Mouse (Mus musculus): ENCODE results near the gene Lmtk3. TPM values are rescaled to one million over a fixed set of nuclear protein-coding genes. Genes with fewer than 3 reads are reported as not detected.

Lmtk3 gene
- polyA plus RNA-seq, 1 experiment from 2014 or later = 17.2 TPM

DNA sequence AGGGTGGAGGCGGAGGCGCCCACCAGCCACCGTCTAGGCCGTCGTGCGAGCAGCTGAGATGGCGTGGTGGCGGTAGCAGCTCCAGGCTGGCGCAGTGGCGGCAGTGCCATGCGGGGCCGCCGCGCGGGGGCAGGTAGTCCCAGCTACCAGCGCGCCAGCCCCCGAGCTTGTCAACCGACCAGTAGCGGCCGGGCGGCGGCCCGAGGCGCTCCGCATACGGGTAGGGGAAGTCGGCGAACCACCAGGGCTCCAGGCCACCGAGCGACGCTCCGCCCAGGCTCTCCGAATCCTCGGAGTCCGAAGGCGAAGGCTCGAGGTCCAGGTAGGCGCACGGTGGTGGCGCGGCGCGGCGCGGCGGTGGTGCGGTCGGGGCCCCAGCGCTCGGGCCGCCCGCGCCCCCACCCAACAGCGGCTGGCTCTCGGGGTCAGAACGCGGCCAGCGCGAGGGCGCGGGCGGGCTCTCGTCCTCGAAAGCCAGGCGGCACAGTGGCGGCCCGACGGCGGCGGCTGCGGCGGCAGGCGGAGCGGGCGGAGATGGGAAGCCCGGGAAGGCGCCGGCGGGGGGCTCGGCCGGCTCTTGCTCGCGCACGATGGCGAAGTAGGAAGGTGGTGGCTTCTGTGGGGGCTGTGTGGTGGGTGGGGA, 49.7 kb downstream of the Lmtk3 start:
- peaks cover 68% of the 10 kb centered on the region for H3K27me3 ChIP-seq
- H3K4me1 ChIP-seq (replicated peaks) = peaks cover 39% of the 10 kb centered on the region
- under 1% methylated on average over 80 of the region's 86 CpGs for WGBS
- H3K4me2 ChIP-seq = peak overlapping the region; percentile 50
- no peaks in the 10 kb centered on the region for H3K9me3 ChIP-seq
- no peak overlapping the region for H3K27ac ChIP-seq (replicated peaks)
- peak overlapping the region; percentile 35 for H3K4me3 ChIP-seq
- peaks cover 9% of the 10 kb centered on the region for H3K36me3 ChIP-seq
- ATAC-seq (ENCODE audit: low read depth) = no peak
- H3K9ac ChIP-seq = peak overlapping the region; percentile 57

DNA sequence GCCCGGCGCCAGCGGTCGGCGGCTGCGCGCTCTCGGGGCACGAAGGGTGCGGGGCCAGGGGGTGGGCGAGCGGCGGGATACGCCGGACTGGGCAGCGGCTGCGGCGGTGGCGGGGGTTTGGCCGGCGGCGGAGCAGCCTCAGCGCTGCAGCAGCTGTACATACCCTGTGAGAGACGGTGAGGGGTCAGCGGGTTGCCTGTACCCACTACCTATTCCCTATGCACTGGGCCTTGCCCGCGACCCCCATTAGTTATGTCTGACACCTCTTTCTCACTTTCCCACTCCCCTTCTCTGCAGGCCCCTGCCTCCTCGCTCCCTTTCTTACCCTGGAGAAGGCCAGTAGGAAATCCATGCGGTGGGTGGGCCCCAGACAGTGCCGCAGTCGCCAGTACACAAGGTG, 50.4 kb downstream of the Lmtk3 start:
- H3K4me2 ChIP-seq = peak overlapping the region; percentile 50
- peaks cover 72% of the 10 kb centered on the region for H3K27me3 ChIP-seq
- 3% methylated on average over 31 of the region's 31 CpGs for WGBS
- H3K27ac ChIP-seq (replicated peaks) = no peak overlapping the region
- peaks cover 39% of the 10 kb centered on the region for H3K4me1 ChIP-seq (replicated peaks)
- H3K36me3 ChIP-seq = peaks cover 3% of the 10 kb centered on the region; the same call in 1 of the 2 replicates
- no peaks in the 10 kb centered on the region for H3K9me3 ChIP-seq
- no peak for ATAC-seq (ENCODE audit: low read depth)
- peak overlapping the region; percentile 35 for H3K4me3 ChIP-seq
- H3K9ac ChIP-seq = peak overlapping the region; percentile 57

GRCm38 (mm10) chr7:45842950-45843744, 59.6 kb downstream of the Lmtk3 start:
- Histone ChIP-seq H3K36me3 (no peaks in the 10 kb centered on the region), H3K4me3 (no peak overlapping the region), H3K9ac (no peak overlapping the region), H3K4me2 (no peak overlapping the region), H3K9me3 (no peaks in the 10 kb centered on the region), H3K27me3 (peaks cover 50% of the 10 kb centered on the region), H3K4me1 (replicated peaks) (no peaks in the 10 kb centered on the region), H3K27ac (replicated peaks) (no peak overlapping the region)
- WGBS = 86% methylated on average over 10 of the region's 10 CpGs
- no peak for ATAC-seq (ENCODE audit: low read depth)

GRCm38 (mm10) chr7:45848447-45849027, 65.0 kb downstream of the Lmtk3 start:
- no peak for ATAC-seq (ENCODE audit: low read depth)
- H3K27me3 ChIP-seq = peaks cover 28% of the 10 kb centered on the region; the same call in 1 of the 2 replicates
- H3K4me2 ChIP-seq = no peak overlapping the region
- no peaks in the 10 kb centered on the region for H3K9me3 ChIP-seq
- 20% methylated on average over 6 of the region's 6 CpGs for WGBS
- no peaks in the 10 kb centered on the region for H3K36me3 ChIP-seq
- H3K4me3 ChIP-seq = no peak overlapping the region
- H3K9ac ChIP-seq = no peak overlapping the region
- no peak overlapping the region for H3K27ac ChIP-seq (replicated peaks)
- no peaks in the 10 kb centered on the region for H3K4me1 ChIP-seq (replicated peaks)

DNA sequence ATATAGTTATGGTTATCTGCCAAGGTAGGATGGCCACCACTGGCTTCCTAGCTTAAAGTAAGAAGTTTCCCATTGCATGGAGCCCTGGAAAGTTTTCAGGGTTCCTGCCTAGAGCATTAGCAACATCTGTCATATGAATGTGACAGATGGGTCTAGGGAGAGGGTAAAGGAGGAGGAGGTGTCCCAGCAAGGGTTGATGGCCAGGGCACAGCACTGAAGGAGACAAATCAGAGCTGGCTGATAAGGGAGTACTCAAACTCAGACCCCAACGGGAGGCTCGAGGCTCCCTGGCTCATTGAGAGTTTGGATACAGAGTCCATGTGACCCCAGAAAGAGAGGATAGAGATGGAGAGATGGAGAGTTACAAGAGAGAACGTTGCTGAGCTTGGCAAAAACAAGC, 67.1 kb downstream of the Lmtk3 start:
- Histone ChIP-seq H3K4me2 (no peak overlapping the region), H3K9me3 (no peaks in the 10 kb centered on the region), H3K4me3 (no peak overlapping the region), H3K9ac (no peak overlapping the region), H3K27me3 (peaks cover 25% of the 10 kb centered on the region), H3K36me3 (no peaks in the 10 kb centered on the region), H3K27ac (replicated peaks) (no peak overlapping the region), H3K4me1 (replicated peaks) (no peaks in the 10 kb centered on the region)
- no peak for ATAC-seq (ENCODE audit: low read depth)
- WGBS = 73% methylated on average over 3 of the region's 3 CpGs

DNA sequence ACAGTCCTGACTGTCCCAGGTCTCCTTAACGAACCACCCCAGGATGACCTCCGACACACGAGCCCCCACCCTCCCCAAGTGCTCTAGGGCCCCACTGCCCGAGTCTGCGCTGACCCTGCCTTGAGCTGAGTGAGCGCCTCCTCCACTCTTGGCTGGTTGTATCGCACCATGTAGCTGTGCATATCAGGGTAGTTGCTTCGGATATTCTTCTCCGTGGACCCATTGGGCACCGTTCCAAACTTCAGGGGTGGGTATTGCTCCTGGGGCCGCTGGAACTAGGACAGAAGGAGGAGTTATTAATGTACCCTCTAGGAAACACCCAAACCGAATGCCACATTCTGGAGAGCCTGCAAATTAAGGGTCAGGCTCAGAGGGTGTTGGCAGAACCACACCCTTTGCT, 69.6 kb downstream of the Lmtk3 start:
- Histone ChIP-seq H3K4me2 (no peak overlapping the region), H3K9ac (no peak overlapping the region), H3K9me3 (no peaks in the 10 kb centered on the region), H3K4me3 (no peak overlapping the region), H3K27me3 (peaks cover 48% of the 10 kb centered on the region), H3K27ac (replicated peaks) (no peak overlapping the region), H3K36me3 (no peaks in the 10 kb centered on the region), H3K4me1 (replicated peaks) (peaks cover 15% of the 10 kb centered on the region)
- WGBS = 80% methylated on average over 12 of the region's 12 CpGs
- ATAC-seq (ENCODE audit: low read depth) = no peak

Other genes with a start within 250 kb of the Lmtk3 start
- gene Hsd17b14, start 228.8 kb upstream of the Lmtk3 start, polyA plus RNA-seq (2015; fragmentation: Nextera tagmentation; extraction: Ambion mirVana) = 0.52 and 1.7 TPM in 2 replicates
- 24.0 and 24.1 TPM in 2 replicates for gene Bcat2, start 213.6 kb upstream of the Lmtk3 start, polyA plus RNA-seq (2015; fragmentation: Nextera tagmentation; extraction: Ambion mirVana)
- not detected in 2 replicates for gene Fgf21, start 168.2 kb upstream of the Lmtk3 start, polyA plus RNA-seq (2015; fragmentation: Nextera tagmentation; extraction: Ambion mirVana)
- not detected in 2 replicates for gene Fut1, start 166.4 kb upstream of the Lmtk3 start, polyA plus RNA-seq (2015; fragmentation: Nextera tagmentation; extraction: Ambion mirVana)
- gene Izumo1, start 161.9 kb upstream of the Lmtk3 start, polyA plus RNA-seq (2015; fragmentation: Nextera tagmentation; extraction: Ambion mirVana) = 0.10 TPM in 1 of 2 replicates, not detected in the other
- gene Rasip1, start 156.2 kb upstream of the Lmtk3 start, polyA plus RNA-seq (2015; fragmentation: Nextera tagmentation; extraction: Ambion mirVana) = 13.1 TPM in 2 replicates
- gene Mamstr, start 143.8 kb upstream of the Lmtk3 start, polyA plus RNA-seq (2015; fragmentation: Nextera tagmentation; extraction: Ambion mirVana) = 3.1 and 3.4 TPM in 2 replicates
- gene Fut2, start 117.3 kb upstream of the Lmtk3 start, polyA plus RNA-seq (2015; fragmentation: Nextera tagmentation; extraction: Ambion mirVana) = 0.15 TPM in 1 of 2 replicates, not detected in the other
- 1.9 and 2.6 TPM in 2 replicates for gene Ntn5, start 99.7 kb upstream of the Lmtk3 start, polyA plus RNA-seq (2015; fragmentation: Nextera tagmentation; extraction: Ambion mirVana)
- gene Sec1, start 89.3 kb upstream of the Lmtk3 start, polyA plus RNA-seq (2015; fragmentation: Nextera tagmentation; extraction: Ambion mirVana) = 0.52 and 0.93 TPM in 2 replicates
- gene Car11, start 83.9 kb upstream of the Lmtk3 start, polyA plus RNA-seq (2015; fragmentation: Nextera tagmentation; extraction: Ambion mirVana) = 44.5 and 46.0 TPM in 2 replicates
- gene Dbp, start 78.7 kb upstream of the Lmtk3 start, polyA plus RNA-seq (2015; fragmentation: Nextera tagmentation; extraction: Ambion mirVana) = 3.1 and 4.1 TPM in 2 replicates
- 570 and 614 TPM in 2 replicates for gene Rpl18, start 68.3 kb upstream of the Lmtk3 start, polyA plus RNA-seq (2015; fragmentation: Nextera tagmentation; extraction: Ambion mirVana)
- 25.1 and 26.3 TPM in 2 replicates for gene Sphk2, start 65.7 kb upstream of the Lmtk3 start, polyA plus RNA-seq (2015; fragmentation: Nextera tagmentation; extraction: Ambion mirVana)
- gene Fam83e, start 62.5 kb upstream of the Lmtk3 start, polyA plus RNA-seq (2015; fragmentation: Nextera tagmentation; extraction: Ambion mirVana) = 0.39 and 0.55 TPM in 2 replicates
- not detected in 2 replicates for gene Spaca4, start 57.9 kb upstream of the Lmtk3 start, polyA plus RNA-seq (2015; fragmentation: Nextera tagmentation; extraction: Ambion mirVana)
- gene Sult2b1, start 931 bp downstream of the Lmtk3 start, polyA plus RNA-seq (2015; fragmentation: Nextera tagmentation; extraction: Ambion mirVana) = 4.9 and 5.2 TPM in 2 replicates
- gene Cyth2, start 30.8 kb downstream of the Lmtk3 start, polyA plus RNA-seq (2015; fragmentation: Nextera tagmentation; extraction: Ambion mirVana) = 292 and 303 TPM in 2 replicates
- 0.85 and 0.93 TPM in 2 replicates for gene Kcnj14, start 41.0 kb downstream of the Lmtk3 start, polyA plus RNA-seq (2015; fragmentation: Nextera tagmentation; extraction: Ambion mirVana)
- gene Grwd1, start 47.2 kb downstream of the Lmtk3 start, polyA plus RNA-seq (2015; fragmentation: Nextera tagmentation; extraction: Ambion mirVana) = 34.6 and 37.2 TPM in 2 replicates
- gene Kdelr1, start 89.0 kb downstream of the Lmtk3 start, polyA plus RNA-seq (2015; fragmentation: Nextera tagmentation; extraction: Ambion mirVana) = 41.9 and 44.6 TPM in 2 replicates
- gene Grin2d, start 94.6 kb downstream of the Lmtk3 start, polyA plus RNA-seq (2015; fragmentation: Nextera tagmentation; extraction: Ambion mirVana) = 1.6 and 2.1 TPM in 2 replicates
- not detected in 2 replicates for gene Syngr4, start 113.0 kb downstream of the Lmtk3 start, polyA plus RNA-seq (2015; fragmentation: Nextera tagmentation; extraction: Ambion mirVana)
- 4.7 and 5.1 TPM in 2 replicates for gene Tmem143, start 113.2 kb downstream of the Lmtk3 start, polyA plus RNA-seq (2015; fragmentation: Nextera tagmentation; extraction: Ambion mirVana)
- gene Emp3, start 137.7 kb downstream of the Lmtk3 start, polyA plus RNA-seq (2015; fragmentation: Nextera tagmentation; extraction: Ambion mirVana) = 47.4 and 51.6 TPM in 2 replicates
- gene Ccdc114, start 140.3 kb downstream of the Lmtk3 start, polyA plus RNA-seq (2015; fragmentation: Nextera tagmentation; extraction: Ambion mirVana) = 3.4 and 3.8 TPM in 2 replicates
- gene Abcc6, start 246.6 kb downstream of the Lmtk3 start, polyA plus RNA-seq (2015; fragmentation: Nextera tagmentation; extraction: Ambion mirVana) = 0.52 and 0.56 TPM in 2 replicates
- gene Nomo1, start 250.0 kb downstream of the Lmtk3 start, polyA plus RNA-seq (2015; fragmentation: Nextera tagmentation; extraction: Ambion mirVana) = 36.0 and 38.6 TPM in 2 replicates

Data from neural tube, embryonic 13.5 days (tissue).